Mouse (Mus musculus) bone marrow, adult 2 months (tissue): Measurements from ENCODE around the gene Fmr1nb. TPM values are rescaled to one million over a fixed set of nuclear protein-coding genes. Genes with fewer than 3 reads are reported as not detected.
"Not testable (repeated sequence)": the region's sequence is repeated elsewhere in the genome, so short reads cannot be mapped to it uniquely, and the experiment has no call there.

Experiments used
- H3K27ac ChIP-seq: fragments of 200-500 bp; 2 replicates; pipeline ENCODE4 v1.5.1; 2012; ENCODE audit warnings: low read depth, mild to moderate bottlenecking, control low read depth, inconsistent platforms, low read length; ENCODE audit not compliant: control insufficient read depth, poor library complexity, insufficient read depth
- H3K4me1 ChIP-seq: fragments of 200-500 bp; 2 replicates; pipeline ENCODE4 v1.6.1; 2011; ENCODE audit warnings: low read length; ENCODE audit not compliant: control insufficient read depth, insufficient read depth
- H3K4me3 ChIP-seq: fragments of 200-500 bp; replicated peaks from 2 replicates; pipeline ENCODE3; 2011; ENCODE audit warnings: mild to moderate bottlenecking, low read depth, low read length, control low read depth; ENCODE audit not compliant: control insufficient read depth
- CTCF ChIP-seq: fragments of 200-500 bp; IDR thresholded peaks from 2 replicates; pipeline ENCODE4 v1.5.1; 2011; ENCODE audit warnings: low read length, control low read depth; ENCODE audit not compliant: control insufficient read depth, insufficient read depth
- POLR2A ChIP-seq: fragments of 200-500 bp; IDR thresholded peaks from 2 replicates; pipeline ENCODE4 v1.6.1; 2011; ENCODE audit warnings: low read depth, mild to moderate bottlenecking, control low read depth, low read length, borderline replicate concordance; ENCODE audit not compliant: control insufficient read depth
- WGBS: fragments of 180-500 bp; shearing (Covaris S2); methylation state at CpG from one replicate; pipeline ENCODE4 v1.1.7; 2018; 5-methylcytosine and 5-hydroxymethylcytosine counted together
- polyA plus RNA-seq: library from polyadenylated mRNA; stranded (reverse); fragments of >200 nt; gene quantifications from 2 replicates; pipeline ENCODE4 v1.2.4, GENCODE M21; 2011; ENCODE audit warnings: low replicate concordance; ENCODE audit not compliant: missing spikeins, insufficient read depth, insufficient read length

Fmr1nb gene
- 2.0 TPM in 1 of 2 replicates, not detected in the other for polyA plus RNA-seq

DNA sequence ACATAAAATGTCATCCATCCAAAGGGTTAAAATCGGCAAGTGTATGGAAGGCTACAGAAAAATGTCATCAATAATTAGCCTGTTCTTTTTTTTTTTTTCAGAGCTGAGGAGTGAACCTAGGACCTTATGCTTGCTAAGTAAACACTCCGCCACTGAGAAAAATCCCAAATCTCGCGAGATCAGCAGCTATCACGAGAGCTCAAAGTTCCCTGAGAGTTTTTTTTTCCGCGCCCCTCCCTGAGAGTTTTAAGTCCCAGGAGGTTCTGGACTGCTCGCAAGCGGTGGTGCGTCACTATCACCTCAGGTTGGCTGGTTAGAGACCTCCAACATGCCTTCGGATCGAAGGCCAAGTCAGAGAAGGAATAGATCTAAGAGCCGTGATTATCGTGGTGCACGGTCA lies at the start of gene Fmr1nb:
TSS of gene Fmr1nb (plus strand) at position 234 of the 400 bp plus-strand sequence.
- TF ChIP-seq CTCF (no peak), POLR2A (no peak)
- H3K27ac ChIP-seq = no peak within 1 kb of the TSS
- no peaks in the 10 kb centered on the region for H3K4me1 ChIP-seq
- WGBS = 85% methylated on average over 15 of the region's 15 CpGs
- H3K4me3 ChIP-seq = no peak within 1 kb of the TSS

DNA sequence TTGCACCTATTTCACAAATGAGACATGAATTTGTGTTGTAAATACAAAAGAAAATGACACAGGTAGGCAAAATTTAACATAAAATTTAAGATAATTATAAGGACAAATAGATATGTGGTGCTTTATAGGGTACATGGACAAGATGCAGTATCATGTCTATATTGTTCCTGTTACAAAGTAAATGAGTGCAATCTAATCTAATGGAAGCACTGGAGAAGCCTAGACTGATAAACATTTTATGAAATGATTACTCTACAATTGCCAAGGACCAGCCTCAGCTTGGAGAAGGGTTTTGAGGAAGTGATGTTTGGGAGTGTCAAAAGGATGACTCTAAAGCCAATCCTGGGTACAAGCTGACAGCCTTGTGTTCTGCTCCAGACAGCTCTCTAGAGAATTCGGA lies 24.7 kb upstream of the Fmr1nb start:
- Histone ChIP-seq H3K27ac (no peak overlapping the region), H3K4me3 (no peak overlapping the region), H3K4me1 (no peaks in the 10 kb centered on the region)
- TF ChIP-seq POLR2A (no peak), CTCF (no peak)
- 55% methylated on average over 1 of the region's 1 CpGs for WGBS

DNA sequence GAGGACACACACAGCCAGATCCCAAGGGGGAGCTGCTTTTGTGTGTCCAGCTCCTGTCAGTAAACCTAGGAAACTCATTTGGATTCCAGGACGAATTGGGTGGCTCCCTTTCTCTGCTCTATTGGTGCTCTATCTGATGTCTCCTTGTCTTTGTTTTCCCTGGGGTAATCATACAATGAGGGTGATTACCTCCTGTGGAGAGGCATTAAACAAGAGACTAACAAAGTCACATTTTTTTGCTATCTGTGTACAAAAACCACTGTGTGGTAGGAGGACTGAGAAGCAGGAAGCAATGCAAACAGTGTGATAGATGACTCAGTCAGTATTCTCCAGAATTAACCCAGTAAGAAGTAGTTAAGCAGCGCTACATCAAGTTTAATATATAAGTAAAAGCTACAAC lies 21.6 kb upstream of the Fmr1nb start:
- H3K4me1 ChIP-seq = no peaks in the 10 kb centered on the region
- H3K4me3 ChIP-seq = no peak overlapping the region
- WGBS = 56% methylated on average over 2 of the region's 2 CpGs
- H3K27ac ChIP-seq = no peak overlapping the region
- TF ChIP-seq POLR2A = no peak
- TF ChIP-seq CTCF = no peak

DNA sequence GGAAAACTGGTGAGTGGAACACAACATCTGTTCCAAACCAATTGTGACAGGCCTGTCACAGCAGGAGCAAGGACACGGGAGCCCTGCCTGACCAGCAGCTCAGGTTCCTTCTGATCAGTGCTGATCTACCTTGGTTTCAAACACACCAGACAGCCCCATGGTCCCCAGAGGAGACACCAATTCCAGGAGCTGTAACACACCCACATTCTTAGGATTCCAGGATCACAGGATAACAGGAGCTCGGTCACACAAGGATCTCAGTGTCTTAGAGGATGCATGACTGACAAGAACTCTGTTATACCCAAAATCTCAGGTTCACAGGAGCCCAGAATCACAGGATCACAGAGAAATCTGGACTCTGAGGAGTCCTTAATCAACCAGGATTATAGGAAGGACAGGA lies 58.8 kb downstream of the Fmr1nb start:
- not testable (repeated sequence) for H3K4me1 ChIP-seq, H3K27ac ChIP-seq, H3K4me3 ChIP-seq
- WGBS = 56% methylated on average over 2 of the region's 2 CpGs

DNA sequence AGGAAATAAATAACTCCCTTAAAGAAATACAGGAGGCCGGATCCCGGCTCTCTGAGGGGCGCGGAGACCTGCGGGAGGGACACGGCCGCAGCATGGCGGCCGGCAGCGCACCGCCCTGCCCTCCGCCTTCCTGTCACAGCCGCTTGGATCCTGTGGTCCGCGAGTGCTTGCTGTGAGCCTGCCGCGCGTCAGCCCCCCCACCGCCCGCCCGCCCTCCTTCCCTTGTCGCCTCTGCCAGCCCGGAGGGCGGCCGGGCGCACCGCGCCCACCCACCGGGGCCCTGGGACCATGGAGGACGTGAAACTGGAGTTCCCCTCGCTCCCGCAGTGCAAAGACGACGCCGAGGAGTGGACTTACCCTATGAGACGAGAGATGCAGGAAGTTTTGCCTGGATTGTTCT lies 59.4 kb downstream of the Fmr1nb start, which contains the start of gene Gm14698:
TSS of gene Gm14698 (plus strand) at position 35 of the 400 bp plus-strand sequence.
- WGBS = 13% methylated on average over 29 of the region's 36 CpGs

DNA sequence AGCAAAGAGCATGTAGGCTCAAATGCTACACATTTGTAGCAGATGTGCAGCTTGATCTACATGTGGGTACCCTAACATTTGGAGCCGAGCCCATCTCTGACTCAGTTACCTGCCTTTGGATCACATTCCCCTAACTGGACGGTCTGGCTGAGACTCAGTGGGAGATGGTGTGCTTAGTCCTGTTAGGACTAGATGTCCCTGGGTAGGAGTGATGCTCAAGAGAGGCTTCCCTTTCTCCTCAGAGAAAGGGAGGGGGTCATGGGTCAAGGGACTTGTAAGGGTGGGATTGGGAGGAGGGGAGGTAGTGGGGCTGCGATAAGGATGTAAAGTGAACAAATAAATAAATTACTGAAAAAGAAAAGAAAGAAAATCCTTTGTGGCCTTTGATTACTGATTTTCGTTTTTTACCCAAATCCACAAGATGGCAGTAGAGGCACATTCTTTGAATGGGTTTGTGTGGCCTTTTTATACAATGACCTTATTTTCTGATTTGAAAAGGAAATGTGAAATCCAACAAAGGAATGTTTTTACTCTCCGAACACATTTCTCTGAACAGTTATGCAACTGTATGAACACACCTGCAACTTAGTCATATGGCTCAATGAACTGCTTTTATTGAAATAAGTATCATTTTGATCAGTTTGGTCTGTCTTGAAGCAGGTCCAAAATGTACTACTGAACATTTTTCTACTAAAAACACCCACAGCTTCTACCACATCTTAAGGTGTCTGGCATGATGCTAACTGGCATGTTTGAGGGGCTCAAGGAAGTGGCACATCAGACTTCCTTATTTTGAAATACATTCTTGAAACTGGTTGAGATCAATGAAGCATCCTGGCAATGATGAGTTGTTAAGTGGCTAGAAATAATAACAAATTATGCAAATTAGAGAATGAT lies 78.2 kb downstream of the Fmr1nb start:
- Histone ChIP-seq H3K27ac (no peak overlapping the region), H3K4me3 (no peak overlapping the region), H3K4me1 (no peaks in the 10 kb centered on the region)
- TF ChIP-seq CTCF (no peak), POLR2A (no peak)
- 25% methylated on average over 5 of the region's 5 CpGs for WGBS

More for the DNA sequence above, 59.4 kb downstream of the Fmr1nb start, which contains the start of gene Gm14698:
- not testable (repeated sequence) for H3K4me3 ChIP-seq, H3K27ac ChIP-seq, H3K4me1 ChIP-seq

Other genes with a start within 250 kb of the Fmr1nb start
- gene Fmr1, start 83.3 kb upstream of the Fmr1nb start, polyA plus RNA-seq = 21.9 and 27.0 TPM in 2 replicates
- not detected in 2 replicates for gene Gm14698, start 59.3 kb downstream of the Fmr1nb start, polyA plus RNA-seq
- not detected in 2 replicates for gene Gm6812, start 131.2 kb downstream of the Fmr1nb start, polyA plus RNA-seq